Mouse (Mus musculus) stomach, postnatal 0 days (tissue): ENCODE results near the gene Sema5a.

Experiments used
- CTCF ChIP-seq: IDR thresholded peaks from 2 replicates; pipeline ENCODE4 v1.5.1; 2016; ENCODE audit warnings: antibody characterized with exemption, low read depth, mild to moderate bottlenecking, moderate library complexity
- EP300 ChIP-seq: optimal IDR thresholded peaks from 2 replicates; pipeline ENCODE3; 2016; ENCODE audit warnings: antibody characterized with exemption

GRCm38 (mm10) chr15:32447558-32448349 is 203.1 kb downstream of the Sema5a start:
- no peak for TF ChIP-seq CTCF
- no peak for TF ChIP-seq EP300
